Mouse (Mus musculus) kidney, postnatal 0 days (tissue): ENCODE data around the gene Tec. TPM values are rescaled to one million over a fixed set of nuclear protein-coding genes. Genes with fewer than 3 reads are reported as not detected.
A peak's percentile ranks its signal among the peaks of the same experiment; 100 is the strongest.

Experiments used
- ATAC-seq: fragments of 200-750 bp; cut with Nextera tagmentation; replicated peaks from 2 replicates; pipeline ENCODE4 v1.8.0; 2017; ENCODE audit warnings: low read depth, moderate number of reproducible peaks, moderate TSS enrichment, moderate library complexity; ENCODE audit not compliant: low FRiP score
- DNase-seq: peaks from one replicate; pipeline ENCODE4 v3.0.0-alpha.2; 2016; ENCODE audit warnings: low spot score
- H3K27ac ChIP-seq: fragments of 300-500 bp; sonication (generic); 2 replicates; pipeline ENCODE4 v1.5.1; 2014; ENCODE audit warnings: mild to moderate bottlenecking
- H3K27me3 ChIP-seq: fragments of 300-500 bp; sonication (generic); 2 replicates; pipeline ENCODE4 v1.6.1; 2014; ENCODE audit warnings: low read length, mixed read lengths; ENCODE audit not compliant: insufficient read depth
- H3K36me3 ChIP-seq: fragments of 300-500 bp; sonication (generic); 2 replicates; pipeline ENCODE4 v1.6.1; 2014; ENCODE audit warnings: low read length, mixed read lengths; ENCODE audit not compliant: insufficient read depth
- H3K4me1 ChIP-seq: fragments of 300-500 bp; sonication (generic); replicated peaks from 2 replicates; pipeline ENCODE4 v1.6.1; 2014; ENCODE audit warnings: antibody characterized with exemption, low read length, mixed read lengths; ENCODE audit not compliant: insufficient read depth
- H3K4me2 ChIP-seq: fragments of 300-500 bp; sonication (generic); 2 replicates; pipeline ENCODE4 v1.6.1; 2014; ENCODE audit warnings: mild to moderate bottlenecking, low read length, moderate library complexity, mixed read lengths
- H3K4me3 ChIP-seq: fragments of 300-500 bp; sonication (generic); replicated peaks from 2 replicates; pipeline ENCODE4 v1.5.1; 2014; ENCODE audit warnings: low read depth, low read length
- H3K9ac ChIP-seq: fragments of 300-500 bp; sonication (generic); 2 replicates; pipeline ENCODE4 v1.6.1; 2014; ENCODE audit warnings: low read depth, low read length
- H3K9me3 ChIP-seq: fragments of 300-500 bp; sonication (generic); replicated peaks from 2 replicates; pipeline ENCODE4 v1.6.1; 2016; ENCODE audit warnings: low read length, inconsistent platforms, mixed read lengths
- CTCF ChIP-seq: IDR thresholded peaks from 2 replicates; pipeline ENCODE4 v1.5.1; 2016; ENCODE audit warnings: antibody characterized with exemption, low read depth, mild to moderate bottlenecking, moderate library complexity
- WGBS: fragments of 180-500 bp; shearing (Covaris S2); extraction: QIAGEN DNeasy Blood & Tissue Kit; methylation state at CpG from one replicate; pipeline ENCODE4 v1.1.7; 2014; 5-methylcytosine and 5-hydroxymethylcytosine counted together
- polyA plus RNA-seq: library from polyadenylated mRNA; unstranded; fragments of >200 nt; fragmentation: Nextera tagmentation; extraction: Ambion mirVana; gene quantifications from 2 replicates; pipeline ENCODE4 v1.2.1, GENCODE M21; 2015

Gene Tec
- 8.4 and 9.1 TPM in 2 replicates for polyA plus RNA-seq

DNA sequence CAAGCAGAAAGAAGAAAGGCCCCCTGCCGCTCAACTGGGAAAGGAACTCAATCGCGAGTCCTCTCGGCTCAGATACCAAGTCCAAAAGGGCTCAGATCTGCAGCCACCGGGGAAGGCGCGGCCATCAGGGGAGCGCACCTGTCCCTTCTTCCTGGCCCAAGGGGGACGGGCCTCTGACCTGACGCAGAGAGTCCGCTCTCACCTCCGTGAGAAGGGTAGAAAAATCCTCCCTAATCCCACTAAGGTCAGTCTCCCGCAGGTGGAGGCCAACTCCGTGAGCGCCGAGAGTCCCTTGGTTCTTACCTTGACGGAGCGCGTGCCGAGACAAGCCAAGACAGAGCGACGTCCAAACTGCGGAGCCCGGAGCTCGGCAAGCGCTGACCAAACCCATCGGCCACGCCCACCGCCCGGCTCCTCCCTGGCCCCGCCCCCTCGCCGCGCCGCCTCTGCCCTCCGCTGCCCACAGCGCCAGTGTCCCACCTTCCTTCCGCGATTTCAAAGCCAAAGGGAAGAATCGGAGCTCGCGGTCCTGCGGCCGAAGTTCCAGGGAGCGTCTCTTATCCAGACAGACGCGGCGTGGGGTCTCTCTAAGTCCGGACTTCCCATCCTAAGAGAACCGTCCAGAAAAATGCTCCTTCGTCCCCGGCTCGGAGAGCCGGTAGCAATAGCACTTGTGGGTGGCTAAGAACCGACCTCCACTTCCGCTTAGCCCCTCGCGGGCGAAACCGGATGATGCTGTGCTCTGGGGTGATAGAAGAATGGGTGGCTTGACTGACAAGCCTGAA lies at the start of gene Tec:
Gene Tec (minus strand): TSS at position 393 of the 785 bp plus-strand sequence.
- H3K4me3 ChIP-seq: peak within 1 kb of the TSS; percentile 58
- no peaks in the 10 kb centered on the region for H3K36me3 ChIP-seq
- no peak for TF ChIP-seq CTCF
- H3K9me3 ChIP-seq: no peaks in the 10 kb centered on the region
- ATAC-seq (peak; percentile 92), DNase-seq (peak; percentile 88)
- H3K27me3 ChIP-seq: no peaks in the 10 kb centered on the region
- peak within 1 kb of the TSS; percentile 43 for H3K27ac ChIP-seq
- under 1% methylated on average over 59 of the region's 60 CpGs for WGBS
- H3K4me2 ChIP-seq: peak within 1 kb of the TSS; percentile 92
- no peaks in the 10 kb centered on the region; the same call in 1 of the 2 replicates for H3K4me1 ChIP-seq
- peak within 1 kb of the TSS; percentile 56 for H3K9ac ChIP-seq

DNA sequence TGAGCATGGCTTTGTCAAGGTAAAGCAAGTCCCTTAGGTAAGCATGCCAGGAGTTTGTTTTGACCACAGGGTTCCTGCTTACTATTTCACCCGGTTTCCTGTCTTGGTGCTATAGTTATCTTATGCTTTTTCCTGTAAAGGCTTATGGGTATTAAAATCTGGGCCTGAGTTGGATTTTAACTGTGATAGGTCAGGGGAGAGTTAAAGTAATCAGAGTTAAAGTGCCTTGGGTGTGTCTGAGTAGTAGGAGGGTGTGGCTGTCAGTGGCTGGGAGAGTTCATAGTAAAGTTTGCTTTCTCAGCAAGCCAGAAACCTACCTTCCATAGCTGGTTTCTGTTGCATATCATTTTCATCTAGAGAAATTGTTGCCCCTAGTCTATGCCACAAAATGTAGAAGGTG lies 48.6 kb upstream of the Tec start:
- no peak for TF ChIP-seq CTCF
- Histone ChIP-seq H3K27me3 (no peaks in the 10 kb centered on the region), H3K36me3 (no peaks in the 10 kb centered on the region), H3K9me3 (no peaks in the 10 kb centered on the region), H3K4me3 (no peak overlapping the region), H3K9ac (0 out of 2 replicates have a peak overlapping the region, but pooled peaks have one; percentile 93), H3K4me2 (peak overlapping the region; percentile 87), H3K4me1 (peaks cover 23% of the 10 kb centered on the region), H3K27ac (no peak overlapping the region)
- 39% methylated on average over 1 of the region's 1 CpGs for WGBS
- ATAC-seq: no peak
- DNase-seq: no peak

DNA sequence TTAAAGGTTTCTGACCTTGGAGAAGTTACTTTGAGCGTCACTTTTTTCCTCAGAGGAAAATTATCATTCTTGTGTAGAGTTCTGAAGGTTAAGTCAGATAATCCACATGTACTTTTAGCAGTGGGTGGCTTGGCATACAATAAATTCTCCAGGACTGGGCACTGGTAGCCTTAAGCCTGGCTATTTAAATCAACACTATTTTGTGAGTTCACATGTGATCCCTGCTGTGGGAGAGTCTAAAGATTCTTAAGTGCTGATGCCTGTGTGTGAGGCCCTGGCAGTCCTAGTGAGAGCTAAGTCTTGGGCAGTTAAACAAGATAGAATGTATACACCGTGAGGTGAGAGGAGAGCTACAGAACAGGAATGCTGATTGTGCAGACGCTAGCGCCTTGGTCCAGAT lies 47.8 kb upstream of the Tec start:
- H3K9ac ChIP-seq: peak overlapping the region; percentile 93
- H3K4me3 ChIP-seq: peak overlapping the region; percentile 97
- peaks cover 23% of the 10 kb centered on the region for H3K4me1 ChIP-seq
- WGBS: 22% methylated on average over 4 of the region's 4 CpGs
- no peak for TF ChIP-seq CTCF
- no peaks in the 10 kb centered on the region for H3K27me3 ChIP-seq
- ATAC-seq (no peak), DNase-seq (peak; percentile 16)
- H3K27ac ChIP-seq: no peak overlapping the region
- no peaks in the 10 kb centered on the region for H3K9me3 ChIP-seq
- peak overlapping the region; percentile 87 for H3K4me2 ChIP-seq
- H3K36me3 ChIP-seq: no peaks in the 10 kb centered on the region

DNA sequence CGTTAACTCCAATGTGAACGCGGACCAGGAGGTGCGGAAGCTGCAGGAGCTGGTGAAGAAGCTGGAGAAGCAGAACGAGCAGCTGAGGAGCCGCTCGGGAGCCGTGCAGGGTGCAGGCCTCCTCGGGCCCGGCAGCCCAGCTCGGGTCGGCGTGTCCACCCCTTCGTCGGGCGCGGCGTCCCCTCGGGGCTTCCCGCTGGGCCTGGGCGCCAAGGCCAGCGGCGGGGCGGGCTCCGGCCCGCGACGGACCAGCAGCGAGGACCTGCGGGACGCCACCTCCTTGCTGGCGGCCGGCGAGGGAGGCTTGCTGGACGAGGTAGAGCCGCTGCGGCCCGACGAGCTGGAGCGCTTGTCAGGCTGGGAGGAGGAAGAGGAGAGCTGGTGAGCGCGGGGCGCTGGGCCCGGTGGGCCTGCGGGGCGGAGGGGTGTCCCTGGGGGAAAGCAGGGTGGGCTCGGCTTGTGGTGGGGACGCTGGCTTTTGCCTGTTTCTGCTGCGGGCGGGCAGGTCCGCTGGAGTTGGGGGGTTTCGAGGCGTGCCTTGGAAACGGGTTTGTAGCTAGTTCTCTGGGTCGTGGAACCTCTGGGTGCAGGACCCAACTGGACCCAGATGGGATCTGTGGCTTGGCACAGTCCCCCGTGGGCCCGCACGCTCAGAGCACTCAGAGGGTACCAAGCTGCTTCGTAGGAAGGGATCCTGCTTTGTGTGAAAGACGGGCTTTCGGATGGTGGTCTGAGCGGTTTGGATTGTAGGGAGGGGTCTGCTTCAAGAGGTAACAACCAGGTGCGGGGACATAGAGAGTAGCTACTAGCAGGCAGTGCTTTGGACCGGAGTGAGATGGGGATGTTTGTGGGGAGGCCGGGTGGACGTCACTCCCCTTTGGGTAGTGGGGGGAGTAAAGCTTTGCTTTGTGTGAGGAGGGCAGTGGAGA lies 46.6 kb upstream of the Tec start:
- Histone ChIP-seq H3K27ac (peak overlapping the region; percentile 96), H3K9ac (peak overlapping the region; percentile 93), H3K4me1 (peaks cover 23% of the 10 kb centered on the region), H3K4me2 (peak overlapping the region; percentile 87), H3K27me3 (no peaks in the 10 kb centered on the region), H3K4me3 (peak overlapping the region; percentile 97), H3K36me3 (no peaks in the 10 kb centered on the region), H3K9me3 (no peaks in the 10 kb centered on the region)
- no peak for TF ChIP-seq CTCF
- peak; percentile 56 for DNase-seq
- peak; percentile 55 for ATAC-seq
- WGBS: 1% methylated on average over 66 of the region's 66 CpGs

DNA sequence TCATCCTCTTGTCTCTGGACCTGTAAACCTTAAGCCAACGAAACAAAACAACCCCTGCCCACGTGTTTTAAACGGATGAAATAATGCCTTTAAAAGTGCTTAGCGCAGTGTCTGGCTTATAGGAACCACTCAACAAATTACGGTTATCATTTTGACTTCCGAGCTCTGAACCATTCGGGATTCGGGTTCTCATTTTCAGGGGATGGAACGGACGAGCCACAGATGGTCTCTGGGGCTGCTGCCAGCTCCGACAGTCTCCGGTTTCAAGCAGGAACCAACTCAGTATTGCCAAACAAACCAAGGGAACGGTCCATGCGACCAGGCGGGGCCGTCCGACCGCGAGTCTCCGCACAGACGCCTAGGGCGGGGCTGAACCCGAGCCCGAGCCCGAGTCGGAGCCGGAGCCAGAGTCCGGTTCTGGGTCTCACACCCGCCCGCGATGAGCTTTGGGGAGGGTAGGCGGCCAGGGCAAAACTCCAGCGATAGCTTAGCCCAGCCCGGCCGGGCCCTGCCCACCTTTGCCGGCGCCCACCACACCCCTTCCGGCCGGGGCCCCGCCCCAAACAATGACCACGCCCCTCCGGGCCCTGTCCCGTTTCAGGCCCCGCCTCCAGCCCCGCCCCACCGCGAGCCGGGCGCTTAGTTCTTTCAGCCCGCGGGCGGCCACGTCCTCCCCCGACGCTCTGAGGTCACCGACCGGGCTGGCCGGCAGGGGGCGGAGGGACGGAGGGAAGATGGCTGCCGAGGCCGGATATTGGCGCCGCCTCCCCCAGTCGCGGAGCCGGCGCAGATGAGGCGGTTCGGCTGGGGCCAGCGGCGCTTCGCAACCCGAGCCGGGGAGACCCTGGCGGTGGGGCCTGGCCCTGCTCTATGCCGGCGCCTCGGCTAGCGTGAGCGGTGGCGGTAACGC lies 45.6 kb upstream of the Tec start, which contains the start of gene Slain2:
Gene Slain2 (plus strand): TSS at position 657 of the 910 bp plus-strand sequence.
- H3K9ac ChIP-seq: peak within 1 kb of the TSS; percentile 93
- H3K4me3 ChIP-seq: peak within 1 kb of the TSS; percentile 97
- H3K27me3 ChIP-seq: no peaks in the 10 kb centered on the region
- WGBS: under 1% methylated on average over 80 of the region's 83 CpGs
- TF ChIP-seq CTCF: peak; percentile 86
- no peaks in the 10 kb centered on the region for H3K9me3 ChIP-seq
- peak; percentile 95 for ATAC-seq
- no peaks in the 10 kb centered on the region for H3K36me3 ChIP-seq
- peak within 1 kb of the TSS; percentile 87 for H3K4me2 ChIP-seq
- peak within 1 kb of the TSS; percentile 96 for H3K27ac ChIP-seq
- peaks cover 23% of the 10 kb centered on the region for H3K4me1 ChIP-seq
- peak; percentile 98 for DNase-seq
